Mouse (Mus musculus) ES-E14 (cell line): ENCODE results near the gene Galnt13. TPM values are rescaled to one million over a fixed set of nuclear protein-coding genes. Genes with fewer than 3 reads are reported as not detected.
"Not testable (repeated sequence)": the region's sequence is repeated elsewhere in the genome, so short reads cannot be mapped to it uniquely, and the experiment has no call there.

ENCODE experiments used
- DNase-seq: peaks from one replicate; pipeline ENCODE4 v3.0.0-alpha.2; 2013; ENCODE audit warnings: low read depth, low spot score
- H3K27ac ChIP-seq: 2 replicates; pipeline ENCODE4 v1.5.1; 2012; ENCODE audit warnings: low read depth, mild to moderate bottlenecking, low read length, moderate library complexity, mixed read lengths; ENCODE audit not compliant: poor library complexity, insufficient read depth, severe bottlenecking
- H3K36me3 ChIP-seq: 2 replicates; pipeline ENCODE4 v1.6.1; 2012; ENCODE audit warnings: mild to moderate bottlenecking, low read length, moderate library complexity, mixed read lengths; ENCODE audit not compliant: control insufficient read depth, poor library complexity, insufficient read depth, severe bottlenecking
- H3K4me1 ChIP-seq, 2 experiments: fragments of 150-350 bp in 1 of 2; sonication (generic) in 1 of 2; 2 replicates each; pipeline ENCODE4 v1.6.1; 2012; ENCODE audit warnings: low read length in 2 of 2, mild to moderate bottlenecking in 1 of 2, mixed read lengths in 1 of 2; ENCODE audit not compliant: control insufficient read depth in 2 of 2, insufficient read depth in 2 of 2, poor library complexity in 1 of 2
- H3K4me3 ChIP-seq, 2 experiments: fragments of 150-350 bp in 1 of 2; sonication (generic) in 1 of 2; 2 replicates each; pipeline ENCODE4 v1.5.1; 2012; ENCODE audit warnings: low read length in 2 of 2, low read depth in 1 of 2, mild to moderate bottlenecking in 1 of 2, mixed read lengths in 1 of 2; ENCODE audit not compliant: insufficient read depth in 1 of 2, poor library complexity in 1 of 2, severe bottlenecking in 1 of 2
- H3K9ac ChIP-seq: 2 replicates; pipeline ENCODE4 v1.6.1; 2012; ENCODE audit warnings: low read depth, mild to moderate bottlenecking, low read length, mixed read lengths; ENCODE audit not compliant: poor library complexity, insufficient read depth, severe bottlenecking
- H3K9me3 ChIP-seq: fragments of 150-350 bp; sonication (generic); 2 replicates; pipeline ENCODE4 v1.6.1; 2012; ENCODE audit warnings: low read depth, mild to moderate bottlenecking, low read length; ENCODE audit not compliant: control insufficient read depth, insufficient read depth
- CHD2 ChIP-seq: IDR thresholded peaks from 2 replicates; pipeline ENCODE4 v1.6.1; 2014; ENCODE audit warnings: mild to moderate bottlenecking, low read depth, low read length, inconsistent platforms
- HCFC1 ChIP-seq: IDR thresholded peaks from 2 replicates; pipeline ENCODE4 v1.6.1; 2012; ENCODE audit warnings: low read length, inconsistent platforms, borderline replicate concordance; ENCODE audit not compliant: insufficient read depth
- MAFK ChIP-seq: IDR thresholded peaks from 2 replicates; pipeline ENCODE4 v1.6.1; 2014; ENCODE audit warnings: mild to moderate bottlenecking, low read depth, low read length, inconsistent platforms; ENCODE audit not compliant: insufficient read depth
- ZC3H11A ChIP-seq: IDR thresholded peaks from 2 replicates; pipeline ENCODE4 v1.6.1; 2012; ENCODE audit warnings: low read depth, mild to moderate bottlenecking, inconsistent platforms, low read length, borderline replicate concordance
- ZNF384 ChIP-seq: IDR thresholded peaks from 2 replicates; pipeline ENCODE4 v1.6.1; 2012; ENCODE audit warnings: low read depth, low read length, inconsistent platforms
- in situ Hi-C, 2 experiments: fragments of 600-800 bp; cut with MboI; formaldehyde crosslinking; loops; one replicate each; pipeline ENCODE4 v1.15.1; 2025; ENCODE audit warnings: low sequenced_read_pairs in 2 of 2, inconsistent platforms in 1 of 2; ENCODE audit not compliant: unreplicated experiment in 2 of 2
- total RNA-seq: library from RNA; depleted of rRNA; stranded (reverse); fragments of 300-350 nt; gene quantifications from 2 replicates; pipeline ENCODE4 v1.2.3, GENCODE M21; 2012

Galnt13 gene
- total RNA-seq, 1 experiment, result 0.27 TPM

DNA sequence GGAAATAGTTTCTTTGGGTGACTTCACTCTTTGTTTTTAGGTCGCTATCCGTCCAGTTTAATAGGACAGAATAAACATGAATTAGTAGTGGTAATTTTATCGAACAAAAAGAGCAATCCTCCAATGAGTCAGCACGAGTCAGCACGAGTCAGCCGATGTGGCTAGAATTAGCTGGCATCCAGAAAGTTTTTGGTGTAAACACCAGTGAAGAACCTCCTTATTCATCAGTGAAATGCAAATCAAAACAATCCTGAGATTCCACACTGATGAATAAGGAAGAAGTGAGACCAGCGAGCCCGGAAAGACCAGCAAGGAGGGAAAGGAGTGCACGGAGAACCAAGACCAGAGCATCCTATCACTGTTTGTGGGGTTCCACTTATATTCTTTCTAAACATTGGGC lies 131.5 kb downstream of the Galnt13 start:
- no peak for TF ChIP-seq CHD2
- TF ChIP-seq ZNF384, result no peak
- TF ChIP-seq MAFK, result no peak
- no peak for TF ChIP-seq ZC3H11A
- no peak for TF ChIP-seq HCFC1

DNA sequence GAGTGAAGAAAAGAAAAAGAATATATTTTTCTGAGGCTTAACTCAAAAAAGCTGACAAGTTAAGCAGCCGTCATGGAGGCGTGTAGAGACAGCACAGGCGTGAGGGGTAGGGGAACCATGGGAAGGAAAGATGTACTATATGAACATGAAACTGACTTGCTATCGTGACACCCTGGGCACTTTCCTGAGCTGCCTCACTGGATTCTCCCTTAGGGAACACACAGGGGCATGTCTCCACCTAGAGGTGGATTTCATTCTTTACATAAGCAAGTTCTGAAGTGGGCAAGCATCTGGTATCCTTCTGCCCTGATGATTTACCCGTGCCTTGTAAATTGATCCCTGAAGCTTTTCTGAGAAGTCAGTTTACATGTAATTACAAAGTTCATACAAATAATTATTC lies 277.7 kb downstream of the Galnt13 start:
- H3K4me1 ChIP-seq, H3K4me3 ChIP-seq, H3K36me3 ChIP-seq, DNase-seq, in situ Hi-C loops, H3K9ac ChIP-seq, H3K27ac ChIP-seq, H3K9me3 ChIP-seq: not testable (repeated sequence)

More for the DNA sequence above, 131.5 kb downstream of the Galnt13 start:
- Histone ChIP-seq H3K9ac (no peak overlapping the region), H3K36me3 (no peaks in the 10 kb centered on the region), H3K27ac (no peak overlapping the region), H3K9me3 (no peaks in the 10 kb centered on the region), H3K4me1 (no peaks in the 10 kb centered on the region), H3K4me3 (no peak overlapping the region)
- in situ Hi-C loops, result no loop called here
- DNase-seq, result no peak

DNA sequence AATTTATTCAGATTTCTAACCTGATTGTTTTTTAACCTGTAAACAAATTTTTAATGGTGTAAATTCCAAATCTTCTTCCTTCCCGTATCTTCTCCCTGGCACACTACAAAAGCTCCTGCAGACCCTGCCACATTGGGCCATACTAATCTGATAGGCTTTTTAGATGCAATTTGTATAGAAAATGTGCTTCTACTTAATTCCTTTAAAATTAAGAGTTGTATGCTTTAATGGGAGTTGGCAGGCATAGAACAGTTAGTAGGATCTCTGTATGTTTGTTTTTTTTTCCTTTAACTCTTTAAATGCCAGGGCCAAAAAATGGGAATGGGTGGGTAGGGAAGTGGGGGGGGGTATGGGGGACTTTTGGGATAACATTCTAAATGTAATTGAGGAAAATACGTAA lies 315.1 kb downstream of the Galnt13 start:
- H3K36me3 ChIP-seq, result no peaks in the 10 kb centered on the region
- no peak for DNase-seq
- no peak overlapping the region for H3K27ac ChIP-seq
- in situ Hi-C loops, result no loop called here
- no peaks in the 10 kb centered on the region for H3K4me1 ChIP-seq
- no peaks in the 10 kb centered on the region for H3K9me3 ChIP-seq
- H3K4me3 ChIP-seq, result no peak overlapping the region
- H3K9ac ChIP-seq, result no peak overlapping the region
- TF ChIP-seq CHD2, result no peak
- no peak for TF ChIP-seq MAFK
- TF ChIP-seq HCFC1, result no peak
- no peak for TF ChIP-seq ZC3H11A

DNA sequence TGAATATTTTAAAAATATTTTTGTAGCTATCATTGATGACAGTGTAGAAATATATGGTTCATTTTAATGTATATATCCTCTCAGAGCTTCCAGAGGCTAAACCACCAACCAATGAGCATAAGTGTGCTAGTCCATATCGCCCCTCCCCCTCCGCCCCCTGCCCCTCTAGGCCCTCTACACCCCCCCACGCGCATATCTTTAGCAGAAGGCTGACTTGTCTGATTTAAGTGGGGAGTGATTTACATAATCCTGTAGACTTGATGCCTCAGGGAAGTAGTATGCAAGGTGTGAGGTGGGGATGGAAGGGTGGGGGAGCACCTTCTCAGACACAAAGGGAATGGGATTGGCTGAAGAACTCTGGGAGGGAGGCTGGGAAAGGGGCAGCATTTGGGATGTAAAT lies 323.7 kb downstream of the Galnt13 start:
- Histone ChIP-seq H3K9me3 (no peaks in the 10 kb centered on the region), H3K4me3 (no peak overlapping the region), H3K27ac (no peak overlapping the region), H3K4me1 (no peaks in the 10 kb centered on the region), H3K36me3 (no peaks in the 10 kb centered on the region), H3K9ac (no peak overlapping the region)
- TF ChIP-seq ZNF384, result no peak
- no peak for TF ChIP-seq MAFK
- in situ Hi-C loops, result no loop called here
- peak; percentile 3 for DNase-seq

DNA sequence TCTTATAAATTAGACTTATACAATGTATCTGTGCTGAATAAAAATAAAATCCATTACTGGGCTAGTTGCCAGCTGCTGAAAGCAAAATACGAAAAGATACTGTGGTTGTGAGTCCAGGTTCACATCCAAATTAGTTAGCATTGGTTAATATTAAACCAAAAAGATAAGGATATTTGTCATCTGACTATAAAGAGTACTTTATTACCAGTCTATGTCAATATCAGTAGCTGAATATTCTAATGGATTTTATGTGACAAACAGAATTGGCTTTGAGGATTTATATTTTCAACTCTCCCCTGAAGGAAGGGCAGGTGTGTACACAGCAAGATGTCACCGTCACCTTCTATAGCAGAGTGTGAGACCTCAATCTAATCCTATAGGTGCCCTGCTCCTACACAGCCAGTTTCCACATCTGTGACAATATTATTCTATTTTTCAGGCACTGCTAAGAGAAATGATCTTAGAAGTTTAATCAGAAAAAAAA lies 342.7 kb downstream of the Galnt13 start:
- no peak overlapping the region for H3K4me3 ChIP-seq
- in situ Hi-C loops, result no loop called here

More for the DNA sequence above, 342.7 kb downstream of the Galnt13 start:
- TF ChIP-seq MAFK (no peak), ZNF384 (no peak), ZC3H11A (no peak), CHD2 (no peak), HCFC1 (no peak)
- DNase-seq, result no peak
- Histone ChIP-seq H3K36me3 (no peaks in the 10 kb centered on the region), H3K27ac (no peak overlapping the region), H3K9ac (no peak overlapping the region), H3K9me3 (no peaks in the 10 kb centered on the region), H3K4me1 (no peaks in the 10 kb centered on the region)
